15 mouse cellular contexts compared by ENCODE assay signal in the genomic region with DNA sequence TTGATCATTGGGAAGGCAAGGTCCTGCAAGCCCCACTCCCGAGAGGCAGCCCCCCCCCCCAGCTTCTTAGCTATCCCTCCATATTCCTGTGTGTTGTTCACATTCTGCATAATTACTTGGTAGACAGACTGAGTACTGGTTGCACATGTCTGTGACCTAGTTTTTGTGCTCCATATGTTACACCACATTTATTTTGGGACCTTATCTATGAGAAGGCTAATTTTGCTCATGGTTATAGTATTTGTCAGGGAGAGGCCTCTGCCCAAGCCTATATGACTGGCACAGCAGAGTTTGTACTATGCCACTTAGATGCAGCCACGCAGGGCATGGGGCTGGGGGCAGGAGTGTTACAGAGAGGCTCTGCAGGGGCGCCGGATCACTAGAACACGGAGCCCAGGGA.
"Had no signal": no experiment of that assay in that cellular context is flagged by ENCODE, and none has a peak within 500 bp of the region (broad histone marks: within the 10 kb centered on the region; RNA-seq: fewer than 3 reads in every experiment).

No protein-coding gene starts in this region.

- H3K4me2 ChIP-seq: kidney, embryonic 15.5 days; limb, embryonic 15.5 days; liver, embryonic 13.5 days; lung, embryonic 15.5 days; midbrain, embryonic 11.5 days; midbrain, embryonic 15.5 days had no signal

- ATAC-seq: liver, postnatal 0 days had no signal

- H3K9ac ChIP-seq: kidney, embryonic 15.5 days; limb, embryonic 15.5 days; liver, embryonic 13.5 days; liver, postnatal 0 days; lung, embryonic 15.5 days; midbrain, embryonic 15.5 days had no signal

- H3K27me3 ChIP-seq: kidney, embryonic 15.5 days; limb, embryonic 15.5 days; liver, embryonic 13.5 days; lung, embryonic 15.5 days; midbrain, embryonic 15.5 days had no signal

- H3K27ac ChIP-seq: kidney, embryonic 15.5 days; limb, embryonic 15.5 days; liver, embryonic 13.5 days; lung, embryonic 15.5 days; macrophage had no signal

- DNase-seq: kidney, postnatal 14 days; layer of hippocampus, postnatal 36 days; liver, embryonic 13.5 days; liver, postnatal 0 days; lung, postnatal 14 days; right cerebral cortex, adult 18-20 months; right cerebral cortex, postnatal 25 days; thymus, postnatal 36 days had no signal

- H3K36me3 ChIP-seq: kidney, embryonic 15.5 days; limb, embryonic 15.5 days; liver, embryonic 13.5 days; lung, embryonic 15.5 days; midbrain, embryonic 15.5 days had no signal

- H3K4me3 ChIP-seq: kidney, embryonic 15.5 days; limb, embryonic 15.5 days; liver, embryonic 13.5 days; lung, embryonic 15.5 days; megakaryocyte, embryonic 14.5 days; midbrain, embryonic 15.5 days had no signal

- H3K9me3 ChIP-seq: kidney, embryonic 15.5 days; limb, embryonic 15.5 days; liver, embryonic 13.5 days; lung, embryonic 15.5 days; midbrain, embryonic 15.5 days had no signal
